Mouse (Mus musculus) kidney, adult 11 months (tissue): ENCODE measurements around the gene Olfr1428.
"Not testable (repeated sequence)": the region's sequence is repeated elsewhere in the genome, so short reads cannot be mapped to it uniquely, and the experiment has no call there.

Experiments
- DNase-seq: peaks from one replicate; pipeline ENCODE4 v3.0.0; 2022

The Olfr1428 gene

DNA sequence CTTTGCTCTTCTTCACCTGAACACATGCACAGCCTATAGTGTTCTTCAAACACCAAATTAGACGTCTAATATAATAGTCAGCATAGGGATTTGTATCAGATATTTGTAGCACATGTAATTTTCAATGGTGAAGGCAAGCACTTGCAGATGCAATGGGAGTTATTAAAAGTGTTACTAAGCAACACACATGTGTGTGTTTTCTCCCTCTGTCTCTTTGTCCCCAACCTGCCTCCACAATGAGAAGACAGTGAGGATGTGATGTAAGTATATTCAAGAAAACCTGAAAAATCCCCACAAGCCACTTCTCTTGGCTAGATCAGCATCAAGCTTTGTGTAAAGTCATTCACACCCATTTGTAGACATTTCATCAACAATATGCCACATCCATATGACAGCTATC is at the start of gene Olfr1428:
Gene Olfr1428 (minus strand): TSS at position 101 of the 400 bp plus-strand sequence.
- DNase-seq, result no peak

- DNase-seq, result no peak
These were observed 29.8 kb upstream of the Olfr1428 start for GRCm38 (mm10) chr19:12145452-12145851.

GRCm38 (mm10) chr19:12143356-12143755 is 27.7 kb upstream of the Olfr1428 start:
- no peak for DNase-seq

GRCm38 (mm10) chr19:12134289-12134688 is 18.6 kb upstream of the Olfr1428 start:
- no peak for DNase-seq

DNA sequence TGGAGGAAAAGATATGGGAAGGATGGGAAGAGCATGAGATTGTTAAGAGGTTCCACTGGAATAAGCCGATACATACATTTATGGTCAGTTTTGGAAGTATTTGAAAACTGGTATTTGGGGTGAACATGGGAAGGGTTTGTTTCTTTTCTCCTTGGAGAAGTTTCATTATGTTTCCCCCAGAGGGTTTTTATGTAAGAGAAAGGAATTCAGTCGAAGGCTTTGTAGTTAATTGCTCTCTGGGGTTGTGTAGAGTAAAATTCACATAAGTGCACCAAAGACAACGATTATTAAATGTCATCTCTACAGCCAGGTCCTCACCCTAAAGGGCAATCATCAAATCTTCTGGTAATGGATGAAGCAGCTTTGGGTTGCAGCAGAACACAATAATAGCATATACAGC is 7.4 kb upstream of the Olfr1428 start, which contains the start of gene Olfr76:
Gene Olfr76 (minus strand): TSS at position 101 of the 400 bp plus-strand sequence.
- no peak for DNase-seq

DNA sequence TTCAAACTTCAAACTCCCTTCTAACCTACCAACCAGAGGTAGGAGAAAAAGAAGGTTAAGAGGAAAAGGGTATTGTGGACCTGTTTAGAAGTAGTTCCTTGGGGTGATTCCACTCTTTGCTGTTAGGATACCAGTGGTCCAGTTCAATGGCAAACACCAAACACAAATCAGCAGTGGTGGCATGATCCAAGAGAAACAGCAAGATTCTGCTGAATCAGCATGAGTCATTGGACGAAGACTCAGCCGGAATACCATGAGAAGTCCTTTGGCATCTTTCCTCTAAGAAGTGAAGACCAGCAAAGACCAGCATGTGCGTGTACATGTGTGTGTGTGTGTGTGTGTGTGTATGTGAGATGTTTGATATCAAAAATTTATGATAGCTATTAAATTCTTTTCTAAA is 767 bp upstream of the Olfr1428 start:
- DNase-seq, result no peak

- no peak for DNase-seq
These were observed 1.9 kb downstream of the Olfr1428 start for GRCm38 (mm10) chr19:12113807-12114206.

DNA sequence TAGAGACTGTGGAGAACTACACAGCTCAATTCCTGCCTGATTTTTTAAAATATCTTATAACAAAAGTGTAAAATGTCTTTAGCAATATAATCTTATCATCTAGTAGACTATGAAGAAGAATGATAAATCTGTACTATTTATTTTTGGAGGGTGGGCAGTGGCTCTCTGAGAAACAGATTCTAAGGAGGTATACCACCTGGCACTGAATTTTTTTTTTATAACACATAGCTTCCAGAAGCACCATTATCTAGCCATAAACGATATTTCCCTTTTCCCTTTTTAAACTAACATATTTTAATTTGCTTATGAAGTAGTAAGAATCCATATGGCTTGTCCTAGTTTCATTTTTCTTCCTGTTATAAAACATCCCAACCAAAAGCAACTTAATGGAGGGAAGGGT is 11.2 kb downstream of the Olfr1428 start:
- DNase-seq, result no peak

GRCm38 (mm10) chr19:12103234-12103633 is 12.5 kb downstream of the Olfr1428 start, which contains the start of gene Olfr1427:
Gene Olfr1427 (minus strand): TSS chr19:12103334.
- DNase-seq, result no peak

DNA sequence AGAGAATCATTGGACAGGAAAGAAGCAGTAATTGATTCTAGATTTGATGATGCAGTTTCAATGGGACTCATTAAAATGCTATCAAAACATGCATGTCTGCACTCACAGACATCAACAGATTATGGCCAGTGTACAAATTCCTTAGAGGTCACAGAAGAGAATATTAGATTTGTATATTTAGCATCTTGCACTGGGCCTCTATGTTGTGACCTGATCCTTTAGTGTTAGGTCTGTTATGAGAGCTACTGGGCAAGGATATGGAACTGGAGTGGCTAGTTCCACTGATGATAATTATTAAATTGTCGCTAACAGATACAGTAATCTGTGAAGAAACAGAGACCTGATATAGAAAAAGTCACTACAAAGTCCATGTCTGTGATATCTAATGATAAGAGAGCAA is 23.8 kb downstream of the Olfr1428 start, which contains the start of gene Olfr1426:
Gene Olfr1426 (minus strand): TSS at position 101 of the 400 bp plus-strand sequence.
- DNase-seq, result no peak

DNA sequence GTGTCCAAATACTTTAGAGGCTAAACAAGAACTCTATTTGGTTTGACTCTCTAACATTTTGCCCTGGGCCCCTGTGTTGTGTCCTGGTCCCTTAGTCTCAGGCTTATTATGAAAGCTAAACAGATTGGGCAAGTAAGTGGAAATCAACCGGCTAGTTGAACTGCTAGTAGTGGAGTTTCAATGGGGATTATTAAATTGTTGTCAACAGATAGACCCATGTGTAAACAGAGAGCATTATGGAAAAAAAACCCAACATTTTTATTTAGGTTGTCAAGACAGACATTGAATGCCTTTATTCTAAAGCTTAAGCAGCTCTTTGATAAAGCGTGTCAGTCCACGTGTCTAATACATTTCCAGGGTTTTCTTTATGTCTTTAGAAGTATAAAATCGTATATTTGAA is 38.1 kb downstream of the Olfr1428 start, which contains the start of gene Olfr1425:
Gene Olfr1425 (minus strand): TSS at position 101 of the 400 bp plus-strand sequence.
- not testable (repeated sequence) for DNase-seq

GRCm38 (mm10) chr19:12069546-12069945 is 46.2 kb downstream of the Olfr1428 start:
- DNase-seq, result not testable (repeated sequence)

DNA sequence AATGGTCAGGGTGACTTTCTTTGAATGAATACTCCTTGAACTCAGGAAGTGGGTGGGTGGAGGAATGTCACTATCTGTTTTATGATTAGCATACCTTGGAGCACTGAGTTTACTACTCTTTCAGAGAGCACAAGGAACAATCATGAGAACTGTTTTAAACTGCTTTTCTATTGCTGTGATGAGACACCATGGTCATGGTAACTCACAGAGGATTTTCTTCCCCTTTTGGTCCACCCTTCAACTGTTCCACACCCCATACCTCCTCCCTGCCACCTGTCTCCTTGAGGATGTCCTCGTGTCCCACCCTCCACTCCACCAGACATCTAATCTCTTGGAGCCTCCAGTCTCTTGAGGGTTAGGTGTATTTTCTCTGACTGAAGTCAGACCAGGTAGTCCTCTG is 47.9 kb downstream of the Olfr1428 start:
- not testable (repeated sequence) for DNase-seq

DNA sequence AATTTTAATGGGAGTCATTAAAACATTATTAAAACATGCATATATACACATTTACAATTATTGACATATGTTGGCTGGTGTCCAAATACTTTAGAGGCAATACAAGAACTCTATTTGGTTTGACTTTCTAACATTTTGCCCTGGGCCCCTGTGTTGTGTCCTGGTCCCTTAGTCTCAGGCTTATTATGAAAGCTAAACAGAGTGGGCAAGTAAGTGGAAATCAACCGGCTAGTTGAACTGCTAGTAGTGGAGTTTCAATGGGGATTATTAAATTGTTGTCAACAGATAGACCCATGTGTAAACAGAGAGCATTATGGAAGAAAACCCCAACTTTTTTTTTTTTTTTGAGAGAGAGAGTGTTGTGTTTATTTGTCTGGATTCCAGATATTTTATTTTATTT is 53.1 kb downstream of the Olfr1428 start, which contains the start of gene Olfr1424:
Gene Olfr1424 (minus strand): TSS at position 101 of the 400 bp plus-strand sequence.
- not testable (repeated sequence) for DNase-seq
